Mouse (Mus musculus): Measurements from ENCODE around the gene Fam213b. TPM values are rescaled to one million over a fixed set of nuclear protein-coding genes. Genes with fewer than 3 reads are reported as not detected.

Gene Fam213b
- polyA plus RNA-seq, 1 experiment from 2014 or later = 64.5 TPM

- H3K4me3 ChIP-seq (ENCODE audit: low read depth, low read length) = no peak overlapping the region
- ATAC-seq = no peak
- WGBS = 75% methylated on average over 9 of the region's 9 CpGs
- no peak overlapping the region for H3K27ac ChIP-seq (ENCODE audit: low read length)
- no peak overlapping the region for H3K9ac ChIP-seq (ENCODE audit: low read depth, low read length)
- H3K36me3 ChIP-seq (ENCODE audit: control insufficient read depth, insufficient read depth, low read length) = no peaks in the 10 kb centered on the region
- no peak overlapping the region for H3K4me2 ChIP-seq (ENCODE audit: low read length)
- no peaks in the 10 kb centered on the region for H3K27me3 ChIP-seq (ENCODE audit: control insufficient read depth, insufficient read depth, low read depth, low read length)
- H3K4me1 ChIP-seq (ENCODE audit: control insufficient read depth, insufficient read depth, low read length) = no peaks in the 10 kb centered on the region
- H3K9me3 ChIP-seq (replicated peaks; ENCODE audit: control insufficient read depth, low read length, poor library complexity, severe bottlenecking) = no peaks in the 10 kb centered on the region
Measured at GRCm38 (mm10) chr4:154926969-154927898, 28.3 kb upstream of the Fam213b start.

GRCm38 (mm10) chr4:154925413-154925812 is 26.5 kb upstream of the Fam213b start:
- no peak overlapping the region for H3K27ac ChIP-seq (ENCODE audit: low read length)
- ATAC-seq = no peak
- H3K36me3 ChIP-seq (ENCODE audit: control insufficient read depth, insufficient read depth, low read length) = no peaks in the 10 kb centered on the region
- no peaks in the 10 kb centered on the region for H3K9me3 ChIP-seq (replicated peaks; ENCODE audit: control insufficient read depth, low read length, poor library complexity, severe bottlenecking)
- no peaks in the 10 kb centered on the region for H3K27me3 ChIP-seq (ENCODE audit: control insufficient read depth, insufficient read depth, low read depth, low read length)
- H3K4me1 ChIP-seq (ENCODE audit: control insufficient read depth, insufficient read depth, low read length) = no peaks in the 10 kb centered on the region
- no peak overlapping the region for H3K9ac ChIP-seq (ENCODE audit: low read depth, low read length)
- 52% methylated on average over 4 of the region's 4 CpGs for WGBS
- no peak overlapping the region for H3K4me2 ChIP-seq (ENCODE audit: low read length)
- no peak overlapping the region for H3K4me3 ChIP-seq (ENCODE audit: low read depth, low read length)

GRCm38 (mm10) chr4:154922931-154923330 is 24.0 kb upstream of the Fam213b start:
- no peak for ATAC-seq
- Histone ChIP-seq H3K4me1 (ENCODE audit: control insufficient read depth, insufficient read depth, low read length) (no peaks in the 10 kb centered on the region), H3K4me2 (ENCODE audit: low read length) (no peak overlapping the region), H3K4me3 (ENCODE audit: low read depth, low read length) (no peak overlapping the region), H3K36me3 (ENCODE audit: control insufficient read depth, insufficient read depth, low read length) (no peaks in the 10 kb centered on the region), H3K9ac (ENCODE audit: low read depth, low read length) (no peak overlapping the region), H3K27ac (ENCODE audit: low read length) (no peak overlapping the region), H3K27me3 (ENCODE audit: control insufficient read depth, insufficient read depth, low read depth, low read length) (no peaks in the 10 kb centered on the region), H3K9me3 (replicated peaks; ENCODE audit: control insufficient read depth, low read length, poor library complexity, severe bottlenecking) (no peaks in the 10 kb centered on the region)
- WGBS = 80% methylated on average over 5 of the region's 5 CpGs

- WGBS = 77% methylated on average over 4 of the region's 4 CpGs
- H3K4me2 ChIP-seq (ENCODE audit: low read length) = no peak overlapping the region
- no peaks in the 10 kb centered on the region for H3K4me1 ChIP-seq (ENCODE audit: control insufficient read depth, insufficient read depth, low read length)
- ATAC-seq = no peak
- H3K27me3 ChIP-seq (ENCODE audit: control insufficient read depth, insufficient read depth, low read depth, low read length) = no peaks in the 10 kb centered on the region
- H3K36me3 ChIP-seq (ENCODE audit: control insufficient read depth, insufficient read depth, low read length) = no peaks in the 10 kb centered on the region
- no peak overlapping the region for H3K9ac ChIP-seq (ENCODE audit: low read depth, low read length)
- H3K9me3 ChIP-seq (replicated peaks; ENCODE audit: control insufficient read depth, low read length, poor library complexity, severe bottlenecking) = no peaks in the 10 kb centered on the region; the same call in 1 of the 2 replicates
- no peak overlapping the region for H3K27ac ChIP-seq (ENCODE audit: low read length)
- H3K4me3 ChIP-seq (ENCODE audit: low read depth, low read length) = no peak overlapping the region
Measured at GRCm38 (mm10) chr4:154922291-154922690, 23.4 kb upstream of the Fam213b start.

- no peaks in the 10 kb centered on the region for H3K27me3 ChIP-seq (ENCODE audit: control insufficient read depth, insufficient read depth, low read depth, low read length)
- 90% methylated on average over 4 of the region's 4 CpGs for WGBS
- ATAC-seq = no peak
- no peak overlapping the region for H3K9ac ChIP-seq (ENCODE audit: low read depth, low read length)
- H3K9me3 ChIP-seq (replicated peaks; ENCODE audit: control insufficient read depth, low read length, poor library complexity, severe bottlenecking) = no peaks in the 10 kb centered on the region; the same call in 1 of the 2 replicates
- H3K4me3 ChIP-seq (ENCODE audit: low read depth, low read length) = no peak overlapping the region
- no peaks in the 10 kb centered on the region for H3K36me3 ChIP-seq (ENCODE audit: control insufficient read depth, insufficient read depth, low read length)
- no peaks in the 10 kb centered on the region for H3K4me1 ChIP-seq (ENCODE audit: control insufficient read depth, insufficient read depth, low read length)
- no peak overlapping the region for H3K27ac ChIP-seq (ENCODE audit: low read length)
- no peak overlapping the region for H3K4me2 ChIP-seq (ENCODE audit: low read length)
Measured at GRCm38 (mm10) chr4:154916662-154917061, 17.7 kb upstream of the Fam213b start.

GRCm38 (mm10) chr4:154915286-154915685 is 16.4 kb upstream of the Fam213b start:
- Histone ChIP-seq H3K4me1 (ENCODE audit: control insufficient read depth, insufficient read depth, low read length) (no peaks in the 10 kb centered on the region), H3K9ac (ENCODE audit: low read depth, low read length) (no peak overlapping the region), H3K4me2 (ENCODE audit: low read length) (no peak overlapping the region), H3K36me3 (ENCODE audit: control insufficient read depth, insufficient read depth, low read length) (no peaks in the 10 kb centered on the region), H3K27me3 (ENCODE audit: control insufficient read depth, insufficient read depth, low read depth, low read length) (no peaks in the 10 kb centered on the region), H3K9me3 (replicated peaks; ENCODE audit: control insufficient read depth, low read length, poor library complexity, severe bottlenecking) (no peaks in the 10 kb centered on the region; the same call in 1 of the 2 replicates), H3K4me3 (ENCODE audit: low read depth, low read length) (no peak overlapping the region), H3K27ac (ENCODE audit: low read length) (no peak overlapping the region)
- no peak for ATAC-seq
- 86% methylated on average over 10 of the region's 10 CpGs for WGBS

GRCm38 (mm10) chr4:154914707-154915106 is 15.8 kb upstream of the Fam213b start:
- WGBS = 78% methylated on average over 3 of the region's 3 CpGs
- no peaks in the 10 kb centered on the region; the same call in 1 of the 2 replicates for H3K9me3 ChIP-seq (replicated peaks; ENCODE audit: control insufficient read depth, low read length, poor library complexity, severe bottlenecking)
- H3K4me3 ChIP-seq (ENCODE audit: low read depth, low read length) = no peak overlapping the region
- H3K4me1 ChIP-seq (ENCODE audit: control insufficient read depth, insufficient read depth, low read length) = no peaks in the 10 kb centered on the region
- no peak for ATAC-seq
- no peaks in the 10 kb centered on the region for H3K27me3 ChIP-seq (ENCODE audit: control insufficient read depth, insufficient read depth, low read depth, low read length)
- H3K4me2 ChIP-seq (ENCODE audit: low read length) = no peak overlapping the region
- H3K36me3 ChIP-seq (ENCODE audit: control insufficient read depth, insufficient read depth, low read length) = no peaks in the 10 kb centered on the region
- no peak overlapping the region for H3K9ac ChIP-seq (ENCODE audit: low read depth, low read length)
- no peak overlapping the region for H3K27ac ChIP-seq (ENCODE audit: low read length)

GRCm38 (mm10) chr4:154914252-154914651 is 15.3 kb upstream of the Fam213b start:
- Histone ChIP-seq H3K27me3 (ENCODE audit: control insufficient read depth, insufficient read depth, low read depth, low read length) (no peaks in the 10 kb centered on the region), H3K4me3 (ENCODE audit: low read depth, low read length) (no peak overlapping the region), H3K36me3 (ENCODE audit: control insufficient read depth, insufficient read depth, low read length) (no peaks in the 10 kb centered on the region), H3K9me3 (replicated peaks; ENCODE audit: control insufficient read depth, low read length, poor library complexity, severe bottlenecking) (no peaks in the 10 kb centered on the region; the same call in 1 of the 2 replicates), H3K9ac (ENCODE audit: low read depth, low read length) (no peak overlapping the region), H3K4me2 (ENCODE audit: low read length) (no peak overlapping the region), H3K27ac (ENCODE audit: low read length) (no peak overlapping the region), H3K4me1 (ENCODE audit: control insufficient read depth, insufficient read depth, low read length) (no peaks in the 10 kb centered on the region)
- no peak for ATAC-seq
- 95% methylated on average over 4 of the region's 4 CpGs for WGBS

GRCm38 (mm10) chr4:154913845-154914244 is 14.9 kb upstream of the Fam213b start:
- Histone ChIP-seq H3K4me2 (ENCODE audit: low read length) (no peak overlapping the region), H3K27me3 (ENCODE audit: control insufficient read depth, insufficient read depth, low read depth, low read length) (no peaks in the 10 kb centered on the region), H3K9ac (ENCODE audit: low read depth, low read length) (no peak overlapping the region), H3K27ac (ENCODE audit: low read length) (no peak overlapping the region), H3K4me3 (ENCODE audit: low read depth, low read length) (no peak overlapping the region), H3K4me1 (ENCODE audit: control insufficient read depth, insufficient read depth, low read length) (no peaks in the 10 kb centered on the region), H3K9me3 (replicated peaks; ENCODE audit: control insufficient read depth, low read length, poor library complexity, severe bottlenecking) (no peaks in the 10 kb centered on the region; the same call in 1 of the 2 replicates), H3K36me3 (ENCODE audit: control insufficient read depth, insufficient read depth, low read length) (no peaks in the 10 kb centered on the region)
- 90% methylated on average over 3 of the region's 3 CpGs for WGBS
- ATAC-seq = no peak

Measured in midbrain, embryonic 16.5 days (tissue).